Mouse (Mus musculus) hindbrain, embryonic 14.5 days (tissue): Measurements from ENCODE around the gene Syncrip. TPM values are rescaled to one million over a fixed set of nuclear protein-coding genes. Genes with fewer than 3 reads are reported as not detected.
A peak's percentile ranks its signal among the peaks of the same experiment; 100 is the strongest.
"Not testable (repeated sequence)": the region's sequence is repeated elsewhere in the genome, so short reads cannot be mapped to it uniquely, and the experiment has no call there.

Source experiments
- ATAC-seq: fragments of 200-750 bp; cut with Nextera tagmentation; 2 replicates; pipeline ENCODE4 v1.8.0; 2017; ENCODE audit warnings: moderate number of reproducible peaks, mild to moderate bottlenecking, moderate TSS enrichment, moderate library complexity; ENCODE audit not compliant: low FRiP score
- DNase-seq: peaks from one replicate; pipeline ENCODE4 v3.0.0-alpha.2; 2015; ENCODE audit warnings: low spot score
- H3K27ac ChIP-seq: fragments of 300-500 bp; sonication (generic); 2 replicates; pipeline ENCODE4 v1.5.1; 2014; ENCODE audit warnings: mild to moderate bottlenecking, moderate library complexity
- H3K27me3 ChIP-seq: fragments of 300-500 bp; sonication (generic); 2 replicates; pipeline ENCODE4 v1.6.1; 2014; ENCODE audit warnings: mild to moderate bottlenecking, low read length, mixed read lengths; ENCODE audit not compliant: control insufficient read depth, insufficient read depth
- H3K36me3 ChIP-seq: fragments of 300-500 bp; sonication (generic); replicated peaks from 2 replicates; pipeline ENCODE4 v1.6.1; 2014; ENCODE audit not compliant: control insufficient read depth, insufficient read depth
- H3K4me1 ChIP-seq: fragments of 300-500 bp; sonication (generic); replicated peaks from 2 replicates; pipeline ENCODE4 v1.6.1; 2014; ENCODE audit warnings: antibody characterized with exemption, low read length, mixed read lengths; ENCODE audit not compliant: control insufficient read depth, insufficient read depth
- H3K4me2 ChIP-seq: fragments of 300-500 bp; sonication (generic); replicated peaks from 2 replicates; pipeline ENCODE4 v1.6.1; 2014; ENCODE audit warnings: mild to moderate bottlenecking, moderate library complexity
- H3K4me3 ChIP-seq: fragments of 300-500 bp; sonication (generic); replicated peaks from 2 replicates; pipeline ENCODE4 v1.5.1; 2014; ENCODE audit warnings: mild to moderate bottlenecking, low read length
- H3K9ac ChIP-seq: fragments of 300-500 bp; sonication (generic); 2 replicates; pipeline ENCODE4 v1.6.1; 2014
- H3K9me3 ChIP-seq: fragments of 300-500 bp; sonication (generic); 2 replicates; pipeline ENCODE4 v1.6.1; 2016; ENCODE audit warnings: low read length; ENCODE audit not compliant: control insufficient read depth
- WGBS: fragments of 180-500 bp; shearing (Covaris S2); extraction: QIAGEN DNeasy Blood & Tissue Kit; methylation state at CpG from one replicate; pipeline ENCODE4 v1.1.7; 2014; 5-methylcytosine and 5-hydroxymethylcytosine counted together
- polyA plus RNA-seq: library from polyadenylated mRNA; unstranded; fragments of >200 nt; fragmentation: Nextera tagmentation; extraction: Ambion mirVana; gene quantifications from 2 replicates; pipeline ENCODE4 v1.2.1, GENCODE M21; 2014

The Syncrip gene
- polyA plus RNA-seq, 1 experiment from 2014 or later: 91.5 TPM

- Histone ChIP-seq H3K27me3 (no peaks in the 10 kb centered on the region), H3K4me2 (no peak overlapping the region), H3K36me3 (no peaks in the 10 kb centered on the region), H3K9ac (no peak overlapping the region), H3K9me3 (no peaks in the 10 kb centered on the region), H3K4me1 (no peaks in the 10 kb centered on the region), H3K4me3 (no peak overlapping the region), H3K27ac (no peak overlapping the region)
- DNase-seq (no peak), ATAC-seq (no peak)
- 92% methylated on average over 2 of the region's 2 CpGs for WGBS
Measured at GRCm38 (mm10) chr9:88500112-88500511, 17.7 kb upstream of the Syncrip start.

GRCm38 (mm10) chr9:88492522-88492921, 10.1 kb upstream of the Syncrip start:
- no peak for ATAC-seq
- Histone ChIP-seq H3K27ac (no peak overlapping the region), H3K9me3 (no peaks in the 10 kb centered on the region), H3K4me2 (no peak overlapping the region), H3K36me3 (no peaks in the 10 kb centered on the region), H3K4me3 (no peak overlapping the region), H3K4me1 (no peaks in the 10 kb centered on the region), H3K9ac (no peak overlapping the region), H3K27me3 (no peaks in the 10 kb centered on the region)
- no peak for DNase-seq
- 78% methylated on average over 1 of the region's 1 CpGs for WGBS

GRCm38 (mm10) chr9:88484531-88484930, 2.2 kb upstream of the Syncrip start:
- Histone ChIP-seq H3K9me3 (no peaks in the 10 kb centered on the region), H3K27ac (no peak overlapping the region), H3K27me3 (no peaks in the 10 kb centered on the region), H3K4me2 (no peak overlapping the region), H3K36me3 (peaks cover 3% of the 10 kb centered on the region; the same call in 1 of the 2 replicates), H3K4me3 (no peak overlapping the region), H3K4me1 (peaks cover 16% of the 10 kb centered on the region), H3K9ac (no peak overlapping the region)
- DNase-seq: no peak
- ATAC-seq: no peak
- 54% methylated on average over 6 of the region's 6 CpGs for WGBS

- H3K4me2 ChIP-seq: peak overlapping the region; percentile 59
- DNase-seq: peak; percentile 74
Measured at GRCm38 (mm10) chr9:88482829-88483396, 539 bp upstream of the Syncrip start.

GRCm38 (mm10) chr9:88481791-88482160, 598 bp downstream of the Syncrip start:
- peak overlapping the region; percentile 97 for H3K9ac ChIP-seq
- H3K27me3 ChIP-seq: no peaks in the 10 kb centered on the region
- H3K36me3 ChIP-seq: peaks cover 29% of the 10 kb centered on the region
- peak overlapping the region; percentile 100 for H3K27ac ChIP-seq
- ATAC-seq: peak; percentile 13
- peak overlapping the region; percentile 99 for H3K4me3 ChIP-seq
- peak overlapping the region; percentile 64 for H3K4me2 ChIP-seq
- H3K9me3 ChIP-seq: no peaks in the 10 kb centered on the region
- under 1% methylated on average over 25 of the region's 43 CpGs for WGBS
- DNase-seq: no peak
- peaks cover 26% of the 10 kb centered on the region for H3K4me1 ChIP-seq

More at GRCm38 (mm10) chr9:88482829-88483396, 539 bp upstream of the Syncrip start:
- ATAC-seq: no peak
- Histone ChIP-seq H3K4me1 (peaks cover 26% of the 10 kb centered on the region), H3K36me3 (peaks cover 18% of the 10 kb centered on the region), H3K4me3 (peak overlapping the region; percentile 99), H3K9ac (peak overlapping the region; percentile 97), H3K9me3 (no peaks in the 10 kb centered on the region), H3K27me3 (no peaks in the 10 kb centered on the region), H3K27ac (peak overlapping the region; percentile 100)
- 1% methylated on average over 51 of the region's 52 CpGs for whole genome bisulfite sequencing

- whole genome bisulfite sequencing: under 1% methylated on average over 72 of the region's 78 CpGs
- Histone ChIP-seq H3K4me2 (peak overlapping the region; percentile 64), H3K4me1 (peaks cover 26% of the 10 kb centered on the region), H3K36me3 (peaks cover 34% of the 10 kb centered on the region), H3K27me3 (no peaks in the 10 kb centered on the region), H3K27ac (peak overlapping the region; percentile 100), H3K9ac (peak overlapping the region; percentile 97), H3K9me3 (no peaks in the 10 kb centered on the region), H3K4me3 (peak overlapping the region; percentile 99)
- ATAC-seq: no peak; the same call in none of the 2 replicates
- no peak for DNase-seq
Measured at GRCm38 (mm10) chr9:88481061-88481790, 1.1 kb downstream of the Syncrip start.

GRCm38 (mm10) chr9:88480120-88480519, 2.3 kb downstream of the Syncrip start:
- no peak for DNase-seq
- peak overlapping the region; percentile 97 for H3K9ac ChIP-seq
- H3K27me3 ChIP-seq: no peaks in the 10 kb centered on the region
- peaks cover 26% of the 10 kb centered on the region for H3K4me1 ChIP-seq
- no peaks in the 10 kb centered on the region for H3K9me3 ChIP-seq
- H3K4me3 ChIP-seq: peak overlapping the region; percentile 99
- no peak for ATAC-seq
- H3K27ac ChIP-seq: no peak overlapping the region
- WGBS: 9% methylated on average over 1 of the region's 1 CpGs
- peak overlapping the region; percentile 64 for H3K4me2 ChIP-seq
- peaks cover 45% of the 10 kb centered on the region for H3K36me3 ChIP-seq

GRCm38 (mm10) chr9:88476138-88476537, 6.2 kb downstream of the Syncrip start:
- Histone ChIP-seq H3K36me3 (peaks cover 79% of the 10 kb centered on the region), H3K4me2 (no peak overlapping the region), H3K4me1 (peaks cover 18% of the 10 kb centered on the region), H3K27ac (no peak overlapping the region), H3K4me3 (no peak overlapping the region), H3K9me3 (no peaks in the 10 kb centered on the region), H3K9ac (no peak overlapping the region), H3K27me3 (no peaks in the 10 kb centered on the region)
- WGBS: 32% methylated on average over 1 of the region's 1 CpGs
- no peak for ATAC-seq
- DNase-seq: no peak

- DNase-seq, H3K27ac ChIP-seq, ATAC-seq, H3K4me2 ChIP-seq, H3K27me3 ChIP-seq, H3K9ac ChIP-seq, H3K4me1 ChIP-seq, H3K9me3 ChIP-seq, H3K4me3 ChIP-seq: not testable (repeated sequence)
- H3K36me3 ChIP-seq: peaks cover 80% of the 10 kb centered on the region
- 98% methylated on average over 4 of the region's 4 CpGs for WGBS
Measured at GRCm38 (mm10) chr9:88461017-88461416, 21.4 kb downstream of the Syncrip start.
